Mouse (Mus musculus): ENCODE data around the gene Fam122c.

DNA sequence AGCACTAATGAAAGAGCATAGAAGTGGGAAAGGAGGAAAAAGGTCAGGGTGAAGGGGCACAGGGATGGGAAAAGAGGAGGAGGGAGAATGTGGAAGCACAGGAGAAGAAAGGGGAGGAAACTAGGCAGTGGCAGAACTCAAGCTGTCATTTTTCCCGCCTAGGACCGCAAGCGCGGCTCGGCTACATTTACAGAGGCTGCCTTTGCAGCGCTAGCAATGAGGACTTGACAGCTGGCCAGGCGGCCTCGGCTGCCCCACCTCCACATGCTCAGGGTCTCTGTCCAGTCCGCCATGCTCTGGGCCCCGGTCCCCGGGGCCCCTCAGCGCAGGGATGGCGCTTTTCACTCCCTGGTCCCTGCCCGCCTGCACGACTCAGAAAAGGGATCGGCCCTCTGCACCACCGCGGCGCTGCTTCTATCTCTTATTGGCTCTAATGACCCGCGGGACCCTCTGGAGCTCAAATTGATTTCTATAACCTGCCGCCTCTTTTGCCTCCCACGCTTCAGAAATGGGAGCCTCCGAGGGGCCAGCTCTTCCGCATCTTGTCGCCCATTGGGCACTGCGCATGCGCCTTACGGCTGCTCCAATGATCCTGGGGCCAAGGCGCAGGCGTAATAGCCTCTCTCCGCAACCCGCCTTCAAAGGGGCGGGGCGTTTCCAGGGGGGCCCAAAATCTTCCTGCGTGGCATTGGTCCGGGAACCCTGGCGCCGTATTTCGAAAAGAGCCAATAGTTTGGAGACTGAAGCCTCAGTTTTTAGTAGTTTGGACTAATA is 3.7 kb upstream of the Fam122c start, which contains the start of gene Fam122b:
- TF ChIP-seq CTCF (IDR thresholded peaks at IDR 0.05; ENCODE audit: insufficient read depth, low read depth, low read length), result no peak
- no peak for TF ChIP-seq POLR2A (IDR thresholded peaks at IDR 0.05; ENCODE audit: insufficient read depth, low read depth, low read length)

All from olfactory bulb, adult 2 months (tissue).